Mouse (Mus musculus): ENCODE results near the gene Foxp1.

Foxp1 gene

GRCm38 (mm10) chr6:99201271-99201705 is 321.2 kb downstream of the Foxp1 start:
- DNase-seq: no peak

- no peak for DNase-seq
Observed at GRCm38 (mm10) chr6:99200656-99201055, 321.9 kb downstream of the Foxp1 start.

- DNase-seq: no peak
Observed at GRCm38 (mm10) chr6:99199277-99199676, 323.2 kb downstream of the Foxp1 start.

- no peak for DNase-seq
Observed at GRCm38 (mm10) chr6:99193697-99194096, 328.8 kb downstream of the Foxp1 start.

- no peak for DNase-seq
Observed at GRCm38 (mm10) chr6:99191636-99192137, 330.8 kb downstream of the Foxp1 start.

- DNase-seq: no peak
Observed at GRCm38 (mm10) chr6:99191041-99191635, 331.4 kb downstream of the Foxp1 start.

GRCm38 (mm10) chr6:99189967-99190366 is 332.6 kb downstream of the Foxp1 start:
- DNase-seq: no peak

GRCm38 (mm10) chr6:99188366-99189216 is 333.9 kb downstream of the Foxp1 start:
- DNase-seq: no peak

GRCm38 (mm10) chr6:99187914-99188313 is 334.6 kb downstream of the Foxp1 start:
- DNase-seq: no peak

GRCm38 (mm10) chr6:99187415-99187814 is 335.1 kb downstream of the Foxp1 start:
- DNase-seq: no peak

- no peak for DNase-seq
Observed at GRCm38 (mm10) chr6:99186569-99186968, 336.0 kb downstream of the Foxp1 start.

GRCm38 (mm10) chr6:99185797-99186196 is 336.7 kb downstream of the Foxp1 start:
- DNase-seq: no peak

GRCm38 (mm10) chr6:99184051-99184450 is 338.5 kb downstream of the Foxp1 start:
- no peak for DNase-seq

- no peak for DNase-seq
Observed at GRCm38 (mm10) chr6:99182777-99183176, 339.7 kb downstream of the Foxp1 start.

GRCm38 (mm10) chr6:99176216-99176615 is 346.3 kb downstream of the Foxp1 start:
- no peak for DNase-seq

- no peak for DNase-seq
Observed at GRCm38 (mm10) chr6:99175377-99175776, 347.1 kb downstream of the Foxp1 start.

GRCm38 (mm10) chr6:99173902-99174210 is 348.7 kb downstream of the Foxp1 start:
- no peak for DNase-seq

- no peak for DNase-seq
Observed at GRCm38 (mm10) chr6:99173066-99173901, 349.2 kb downstream of the Foxp1 start.

GRCm38 (mm10) chr6:99172589-99172986 is 349.9 kb downstream of the Foxp1 start:
- no peak for DNase-seq

GRCm38 (mm10) chr6:99171901-99172588 is 350.5 kb downstream of the Foxp1 start:
- DNase-seq: no peak

GRCm38 (mm10) chr6:99171281-99171825 is 351.2 kb downstream of the Foxp1 start:
- DNase-seq: no peak

- DNase-seq: no peak
Observed at GRCm38 (mm10) chr6:99168727-99169126, 353.8 kb downstream of the Foxp1 start.

All from right cerebral cortex, postnatal 14 days (tissue).